Mouse (Mus musculus) midbrain, embryonic 13.5 days (tissue): ENCODE measurements around the gene Pde8a. TPM values are rescaled to one million over a fixed set of nuclear protein-coding genes. Genes with fewer than 3 reads are reported as not detected.

Experiments used
- ATAC-seq: fragments of 200-750 bp; cut with Nextera tagmentation; 2 replicates; pipeline ENCODE4 v1.8.0; 2017; ENCODE audit warnings: mild to moderate bottlenecking, moderate TSS enrichment, moderate library complexity
- H3K27ac ChIP-seq: fragments of 300-500 bp; sonication (generic); 2 replicates; pipeline ENCODE4 v1.5.1; 2015; ENCODE audit warnings: inconsistent platforms, mild to moderate bottlenecking, moderate library complexity
- H3K27me3 ChIP-seq: fragments of 300-500 bp; sonication (generic); 2 replicates; pipeline ENCODE4 v1.6.1; 2015; ENCODE audit warnings: mild to moderate bottlenecking, inconsistent platforms
- H3K36me3 ChIP-seq: fragments of 300-500 bp; sonication (generic); 2 replicates; pipeline ENCODE4 v1.6.1; 2015; ENCODE audit warnings: mild to moderate bottlenecking, inconsistent platforms
- H3K4me1 ChIP-seq: fragments of 300-500 bp; sonication (generic); replicated peaks from 2 replicates; pipeline ENCODE4 v1.6.1; 2015; ENCODE audit warnings: inconsistent platforms
- H3K4me2 ChIP-seq: fragments of 300-500 bp; sonication (generic); replicated peaks from 2 replicates; pipeline ENCODE4 v1.6.1; 2015; ENCODE audit warnings: moderate library complexity, mild to moderate bottlenecking, inconsistent platforms
- H3K4me3 ChIP-seq: fragments of 300-500 bp; sonication (generic); replicated peaks from 2 replicates; pipeline ENCODE4 v1.5.1; 2015; ENCODE audit warnings: mild to moderate bottlenecking, inconsistent platforms
- H3K9ac ChIP-seq: fragments of 300-500 bp; sonication (generic); replicated peaks from 2 replicates; pipeline ENCODE4 v1.6.1; 2015; ENCODE audit warnings: mild to moderate bottlenecking, inconsistent platforms
- H3K9me3 ChIP-seq: fragments of 300-500 bp; sonication (generic); 2 replicates; pipeline ENCODE4 v1.6.1; 2016; ENCODE audit warnings: mild to moderate bottlenecking, inconsistent platforms
- whole genome bisulfite sequencing: fragments of 180-500 bp; shearing (Covaris S2); methylation state at CpG from one replicate; pipeline ENCODE4 v1.1.7; 2015; 5-methylcytosine and 5-hydroxymethylcytosine counted together
- polyA plus RNA-seq: library from polyadenylated mRNA; unstranded; fragments of >200 nt; fragmentation: Nextera tagmentation; extraction: Ambion mirVana; gene quantifications from 2 replicates; pipeline ENCODE4 v1.2.1, GENCODE M21; 2015

Pde8a gene
- polyA plus RNA-seq, 1 experiment from 2014 or later = 2.5 TPM

DNA sequence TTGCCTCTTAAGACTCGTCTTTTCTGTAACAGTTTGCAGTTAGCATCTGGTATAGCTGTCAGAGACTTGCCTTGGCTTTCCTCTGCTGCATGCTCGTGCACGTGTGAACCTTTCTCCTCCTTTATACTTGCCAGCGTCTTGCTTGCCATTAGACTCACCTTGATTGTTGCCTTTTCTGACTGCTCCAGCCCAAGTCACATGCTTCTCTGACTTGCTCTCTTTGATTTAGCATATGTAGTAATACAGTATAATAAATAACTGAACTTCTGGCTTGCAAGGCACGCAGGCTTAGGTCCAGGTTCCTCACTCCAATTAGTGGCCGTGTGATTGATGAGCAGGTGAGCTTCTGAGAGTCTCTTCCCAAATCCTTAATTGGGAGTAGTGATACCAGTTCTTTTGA is 37.2 kb downstream of the Pde8a start:
- Histone ChIP-seq H3K27me3 (no peaks in the 10 kb centered on the region), H3K4me2 (no peak overlapping the region), H3K36me3 (no peaks in the 10 kb centered on the region), H3K4me3 (no peak overlapping the region), H3K27ac (no peak overlapping the region), H3K9ac (no peak overlapping the region), H3K4me1 (no peaks in the 10 kb centered on the region), H3K9me3 (no peaks in the 10 kb centered on the region)
- WGBS = 89% methylated on average over 6 of the region's 6 CpGs
- ATAC-seq = no peak

DNA sequence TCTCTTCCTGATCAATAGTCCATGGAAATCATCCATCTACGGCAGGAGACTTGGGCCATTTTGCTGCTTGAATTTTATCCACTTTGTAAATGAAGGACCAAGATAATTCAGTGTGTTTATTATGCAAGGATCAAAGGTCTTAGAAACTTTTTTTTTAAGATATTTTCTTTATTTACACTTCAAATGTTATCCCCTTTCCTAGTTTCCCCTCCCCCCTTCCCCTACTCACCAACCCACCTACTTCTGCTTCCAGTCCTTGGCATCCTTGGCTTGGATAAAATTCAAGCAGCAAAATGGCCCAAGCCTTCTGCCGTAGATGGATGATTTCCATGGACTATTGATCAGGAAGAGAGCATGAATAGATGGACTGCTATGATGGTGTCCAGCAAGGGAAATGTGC is 38.1 kb downstream of the Pde8a start:
- Histone ChIP-seq H3K9me3 (no peaks in the 10 kb centered on the region), H3K9ac (no peak overlapping the region), H3K4me1 (no peaks in the 10 kb centered on the region), H3K27ac (no peak overlapping the region), H3K36me3 (no peaks in the 10 kb centered on the region), H3K4me2 (no peak overlapping the region), H3K27me3 (no peaks in the 10 kb centered on the region), H3K4me3 (no peak overlapping the region)
- 84% methylated on average over 2 of the region's 2 CpGs for WGBS
- no peak for ATAC-seq

DNA sequence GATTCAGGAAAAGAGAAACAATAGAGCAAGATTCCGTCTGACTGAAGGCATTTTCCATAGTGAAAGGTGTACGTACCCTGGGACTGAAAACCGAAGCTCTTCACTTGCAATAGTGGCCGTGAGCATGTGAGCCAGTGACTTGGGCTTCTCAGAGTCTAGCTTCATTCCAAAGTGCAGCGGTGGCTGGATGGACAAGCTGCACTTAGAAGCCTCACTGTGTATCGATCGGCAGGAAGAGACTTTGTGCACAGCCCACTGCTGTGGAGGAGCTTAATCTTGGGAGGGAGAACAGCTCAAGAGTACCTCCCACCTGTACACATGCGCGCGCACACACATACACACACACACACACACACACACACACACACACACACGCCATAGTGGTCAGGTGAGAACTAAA is 39.9 kb downstream of the Pde8a start:
- H3K36me3 ChIP-seq = no peaks in the 10 kb centered on the region
- H3K9me3 ChIP-seq = no peaks in the 10 kb centered on the region
- no peak overlapping the region for H3K4me3 ChIP-seq
- no peak overlapping the region for H3K9ac ChIP-seq
- H3K4me2 ChIP-seq = no peak overlapping the region
- no peak for ATAC-seq
- H3K27me3 ChIP-seq = no peaks in the 10 kb centered on the region
- H3K27ac ChIP-seq = no peak overlapping the region
- 79% methylated on average over 11 of the region's 11 CpGs for WGBS
- H3K4me1 ChIP-seq = no peaks in the 10 kb centered on the region

GRCm38 (mm10) chr7:81254579-81254978 is 41.2 kb downstream of the Pde8a start:
- Histone ChIP-seq H3K9ac (no peak overlapping the region), H3K27ac (no peak overlapping the region)
- no peak for ATAC-seq

DNA sequence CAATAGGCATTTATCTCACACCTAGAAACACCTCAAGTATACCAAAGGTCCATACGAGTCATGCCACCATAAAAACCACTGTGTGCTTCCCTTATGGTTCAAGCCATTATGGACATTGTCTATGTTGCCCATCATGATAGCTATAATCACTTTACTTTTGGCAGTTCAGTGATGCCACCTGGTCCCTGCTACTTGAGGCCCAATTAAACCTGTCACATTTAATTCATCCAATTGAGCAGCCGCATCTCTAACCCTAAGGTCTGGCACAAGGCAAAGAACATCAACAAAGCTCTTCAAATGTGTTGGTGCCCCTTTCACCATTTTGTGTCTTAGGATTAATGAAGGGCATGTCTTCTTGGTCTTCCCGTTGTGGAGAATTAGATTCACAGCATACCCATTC is 42.1 kb downstream of the Pde8a start:
- no peaks in the 10 kb centered on the region for H3K4me1 ChIP-seq
- H3K9ac ChIP-seq = no peak overlapping the region
- H3K27me3 ChIP-seq = no peaks in the 10 kb centered on the region
- no peaks in the 10 kb centered on the region for H3K9me3 ChIP-seq
- H3K4me2 ChIP-seq = no peak overlapping the region
- no peak overlapping the region for H3K27ac ChIP-seq
- no peak for ATAC-seq
- 92% methylated on average over 3 of the region's 3 CpGs for WGBS
- H3K36me3 ChIP-seq = no peaks in the 10 kb centered on the region
- no peak overlapping the region for H3K4me3 ChIP-seq

More at GRCm38 (mm10) chr7:81254579-81254978, 41.2 kb downstream of the Pde8a start:
- Histone ChIP-seq H3K4me2 (no peak overlapping the region), H3K4me3 (no peak overlapping the region), H3K27me3 (no peaks in the 10 kb centered on the region), H3K9me3 (no peaks in the 10 kb centered on the region), H3K36me3 (no peaks in the 10 kb centered on the region), H3K4me1 (no peaks in the 10 kb centered on the region)

DNA sequence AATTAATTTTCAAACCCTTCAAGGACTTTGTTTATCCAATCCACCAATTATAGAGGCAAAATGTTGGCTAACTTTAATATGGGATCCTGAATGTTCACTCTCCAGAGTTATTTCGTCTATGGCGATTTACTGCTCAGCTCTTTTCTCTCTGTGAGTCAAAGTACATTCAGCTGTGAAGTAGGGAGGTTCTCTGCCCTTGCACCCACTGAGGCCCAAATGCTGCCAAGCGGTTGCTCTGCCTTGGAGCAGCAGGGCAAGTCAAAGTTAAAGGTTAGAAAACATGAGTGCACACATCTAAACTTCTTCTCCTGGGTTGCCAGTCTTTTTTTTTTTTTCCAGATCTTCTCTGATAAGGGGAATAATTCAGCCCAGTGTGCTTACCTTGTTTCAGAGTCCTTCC is 43.4 kb downstream of the Pde8a start:
- 91% methylated on average over 3 of the region's 3 CpGs for WGBS
- no peak for ATAC-seq

GRCm38 (mm10) chr7:81261548-81261947 is 48.2 kb downstream of the Pde8a start:
- no peak for ATAC-seq
- no peaks in the 10 kb centered on the region for H3K36me3 ChIP-seq
- no peak overlapping the region for H3K4me2 ChIP-seq
- no peak overlapping the region for H3K27ac ChIP-seq
- WGBS = 83% methylated on average over 7 of the region's 7 CpGs
- no peak overlapping the region for H3K4me3 ChIP-seq
- no peak overlapping the region for H3K9ac ChIP-seq
- H3K4me1 ChIP-seq = no peaks in the 10 kb centered on the region
- H3K27me3 ChIP-seq = no peaks in the 10 kb centered on the region
- no peaks in the 10 kb centered on the region for H3K9me3 ChIP-seq

More for the DNA sequence above, 43.4 kb downstream of the Pde8a start:
- Histone ChIP-seq H3K27ac (no peak overlapping the region), H3K9ac (no peak overlapping the region), H3K27me3 (no peaks in the 10 kb centered on the region), H3K4me2 (no peak overlapping the region), H3K9me3 (no peaks in the 10 kb centered on the region), H3K36me3 (no peaks in the 10 kb centered on the region), H3K4me1 (no peaks in the 10 kb centered on the region), H3K4me3 (no peak overlapping the region)

- H3K36me3 ChIP-seq = no peaks in the 10 kb centered on the region
- no peak overlapping the region for H3K9ac ChIP-seq
- WGBS = 82% methylated on average over 3 of the region's 3 CpGs
- ATAC-seq = no peak
- H3K27me3 ChIP-seq = no peaks in the 10 kb centered on the region
- H3K4me2 ChIP-seq = no peak overlapping the region
- no peaks in the 10 kb centered on the region for H3K4me1 ChIP-seq
- H3K27ac ChIP-seq = no peak overlapping the region
- no peaks in the 10 kb centered on the region for H3K9me3 ChIP-seq
- H3K4me3 ChIP-seq = no peak overlapping the region
These were observed 59.5 kb downstream of the Pde8a start for GRCm38 (mm10) chr7:81272908-81273307.

DNA sequence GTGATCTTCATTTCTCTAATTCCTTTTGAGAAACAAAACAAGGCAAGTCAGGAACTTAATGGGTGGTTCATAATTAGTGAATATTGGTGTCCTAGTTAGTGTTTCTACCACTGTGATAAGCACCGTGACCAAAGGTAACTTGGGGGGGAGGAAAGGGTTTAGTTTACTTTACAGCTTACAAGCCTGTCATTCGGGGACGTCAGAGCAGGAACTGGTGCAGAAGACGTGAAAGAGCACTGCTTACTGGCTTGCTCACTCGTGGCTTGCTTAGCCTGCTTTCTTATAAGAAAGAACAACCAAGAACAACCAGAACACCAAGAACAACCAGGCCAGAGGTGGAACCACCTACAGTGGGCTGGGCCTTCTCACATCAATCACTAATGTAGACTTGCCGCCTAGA is 65.6 kb downstream of the Pde8a start:
- Histone ChIP-seq H3K9me3 (no peaks in the 10 kb centered on the region), H3K36me3 (no peaks in the 10 kb centered on the region), H3K4me3 (no peak overlapping the region), H3K4me1 (no peaks in the 10 kb centered on the region), H3K27me3 (no peaks in the 10 kb centered on the region), H3K27ac (no peak overlapping the region), H3K9ac (no peak overlapping the region), H3K4me2 (no peak overlapping the region)
- ATAC-seq = no peak
- WGBS = 85% methylated on average over 6 of the region's 6 CpGs

DNA sequence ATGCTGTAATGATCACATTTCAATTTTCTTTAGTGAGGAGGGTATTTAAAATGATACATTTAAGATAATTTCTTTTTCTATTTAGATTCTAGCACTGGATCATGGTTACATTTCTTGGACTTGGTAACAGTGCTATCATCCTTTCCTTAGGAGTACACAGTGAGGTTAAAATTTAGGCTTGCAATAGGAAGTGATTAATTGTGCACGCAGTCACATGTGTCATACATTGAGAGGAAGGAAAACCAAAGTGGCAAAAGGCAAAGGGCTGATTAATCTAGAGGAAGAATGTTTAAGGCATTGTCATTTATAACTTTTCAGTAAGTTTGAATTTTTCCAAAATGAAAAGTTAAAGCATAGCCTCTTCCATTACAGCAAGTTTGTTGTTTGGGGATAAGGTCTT is 67.8 kb downstream of the Pde8a start:
- Histone ChIP-seq H3K4me2 (no peak overlapping the region), H3K4me1 (no peaks in the 10 kb centered on the region), H3K27me3 (no peaks in the 10 kb centered on the region), H3K9me3 (no peaks in the 10 kb centered on the region), H3K4me3 (no peak overlapping the region), H3K36me3 (no peaks in the 10 kb centered on the region), H3K9ac (no peak overlapping the region), H3K27ac (no peak overlapping the region)
- 90% methylated on average over 1 of the region's 1 CpGs for WGBS
- ATAC-seq = no peak

DNA sequence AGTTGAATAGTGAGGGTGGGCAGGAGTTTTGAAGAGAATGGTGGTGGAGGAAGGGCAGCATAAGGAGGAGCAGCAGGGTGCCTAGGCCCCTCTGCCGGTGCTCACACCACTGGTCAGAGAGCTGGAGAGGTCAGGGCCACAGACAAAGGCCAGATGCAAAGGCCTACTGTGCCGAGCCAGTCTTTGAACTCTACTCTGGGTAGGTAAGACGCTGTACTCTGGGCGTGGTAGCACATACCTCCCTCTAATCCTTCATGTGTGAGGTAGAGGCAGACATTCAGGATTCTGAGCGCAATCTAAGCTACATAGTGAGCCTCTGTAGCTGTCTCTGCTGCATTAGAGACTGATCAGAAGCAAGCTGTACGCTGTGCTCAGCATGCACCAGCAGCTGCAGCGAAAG is 73.1 kb downstream of the Pde8a start:
- no peak overlapping the region for H3K27ac ChIP-seq
- H3K27me3 ChIP-seq = no peaks in the 10 kb centered on the region
- no peak overlapping the region for H3K4me3 ChIP-seq
- H3K36me3 ChIP-seq = no peaks in the 10 kb centered on the region
- ATAC-seq = no peak
- no peaks in the 10 kb centered on the region for H3K9me3 ChIP-seq
- no peaks in the 10 kb centered on the region for H3K4me1 ChIP-seq
- 38% methylated on average over 7 of the region's 7 CpGs for WGBS
- no peak overlapping the region for H3K4me2 ChIP-seq
- H3K9ac ChIP-seq = no peak overlapping the region

DNA sequence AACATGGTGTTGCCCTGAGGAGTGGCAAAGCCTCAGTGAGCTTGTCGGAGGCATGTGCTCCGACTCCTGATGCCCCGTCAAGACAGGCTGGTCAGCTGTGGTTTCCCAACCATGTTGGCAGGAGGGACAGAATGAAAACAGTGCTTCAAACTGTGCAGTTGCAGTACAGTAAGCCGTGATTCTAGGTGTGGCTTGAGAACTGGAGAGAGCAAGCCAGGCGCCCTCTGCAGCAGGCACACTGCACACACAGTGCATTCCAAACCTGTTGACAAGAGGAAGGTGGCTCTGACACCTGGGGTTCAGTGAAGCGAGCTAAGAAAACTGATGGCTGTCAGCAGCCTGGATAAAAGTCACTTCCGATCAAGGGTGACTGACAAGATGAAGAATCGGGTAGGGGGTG is 73.5 kb downstream of the Pde8a start:
- H3K27ac ChIP-seq = no peak overlapping the region
- no peaks in the 10 kb centered on the region for H3K27me3 ChIP-seq
- H3K4me3 ChIP-seq = no peak overlapping the region
- H3K9ac ChIP-seq = no peak overlapping the region
- H3K4me1 ChIP-seq = no peaks in the 10 kb centered on the region
- no peak overlapping the region for H3K4me2 ChIP-seq
- 65% methylated on average over 8 of the region's 8 CpGs for WGBS
- H3K36me3 ChIP-seq = no peaks in the 10 kb centered on the region
- H3K9me3 ChIP-seq = no peaks in the 10 kb centered on the region
- no peak for ATAC-seq

DNA sequence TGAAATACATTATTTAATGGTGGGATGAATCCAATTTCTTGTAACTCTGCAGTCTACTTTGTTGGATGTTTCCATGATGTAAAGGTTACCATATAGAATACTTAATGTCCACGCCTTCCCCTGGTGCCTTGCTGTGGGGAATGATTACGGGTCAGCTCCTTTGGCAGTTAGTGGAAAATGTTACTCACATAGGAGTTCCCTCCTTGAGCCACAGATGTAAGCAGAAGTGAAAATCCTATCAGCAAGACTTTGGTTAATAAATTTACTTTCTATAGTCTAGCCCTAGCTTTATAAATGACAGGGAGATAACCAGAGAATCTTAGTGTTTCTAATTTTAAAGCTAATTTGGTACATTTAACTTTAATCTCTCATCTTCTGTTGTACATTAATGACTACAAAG is 81.8 kb downstream of the Pde8a start:
- Histone ChIP-seq H3K4me2 (no peak overlapping the region), H3K4me3 (no peak overlapping the region), H3K4me1 (no peaks in the 10 kb centered on the region), H3K9ac (no peak overlapping the region), H3K27ac (no peak overlapping the region), H3K27me3 (no peaks in the 10 kb centered on the region), H3K36me3 (no peaks in the 10 kb centered on the region), H3K9me3 (no peaks in the 10 kb centered on the region)
- WGBS = 96% methylated on average over 2 of the region's 2 CpGs
- ATAC-seq = no peak
